Mouse (Mus musculus) heart, postnatal 14 days (tissue): ENCODE measurements at regions not wholly inside any gene's neighbourhood (a gene's known extent, or its start where the extent isn't known, plus 50 kb on each side); places are given as distances from the start of the nearest gene placed in this dataset.

ENCODE experiments used
- DNase-seq, 2 experiments: peaks; one replicate each; pipeline ENCODE4 v3.0.0; 2021 to 2022
- intact Hi-C: fragments of 180-260 bp; cut with DNase I; formaldehyde crosslinking; loops from one replicate; pipeline ENCODE4 v1.15.1; 2025

DNA sequence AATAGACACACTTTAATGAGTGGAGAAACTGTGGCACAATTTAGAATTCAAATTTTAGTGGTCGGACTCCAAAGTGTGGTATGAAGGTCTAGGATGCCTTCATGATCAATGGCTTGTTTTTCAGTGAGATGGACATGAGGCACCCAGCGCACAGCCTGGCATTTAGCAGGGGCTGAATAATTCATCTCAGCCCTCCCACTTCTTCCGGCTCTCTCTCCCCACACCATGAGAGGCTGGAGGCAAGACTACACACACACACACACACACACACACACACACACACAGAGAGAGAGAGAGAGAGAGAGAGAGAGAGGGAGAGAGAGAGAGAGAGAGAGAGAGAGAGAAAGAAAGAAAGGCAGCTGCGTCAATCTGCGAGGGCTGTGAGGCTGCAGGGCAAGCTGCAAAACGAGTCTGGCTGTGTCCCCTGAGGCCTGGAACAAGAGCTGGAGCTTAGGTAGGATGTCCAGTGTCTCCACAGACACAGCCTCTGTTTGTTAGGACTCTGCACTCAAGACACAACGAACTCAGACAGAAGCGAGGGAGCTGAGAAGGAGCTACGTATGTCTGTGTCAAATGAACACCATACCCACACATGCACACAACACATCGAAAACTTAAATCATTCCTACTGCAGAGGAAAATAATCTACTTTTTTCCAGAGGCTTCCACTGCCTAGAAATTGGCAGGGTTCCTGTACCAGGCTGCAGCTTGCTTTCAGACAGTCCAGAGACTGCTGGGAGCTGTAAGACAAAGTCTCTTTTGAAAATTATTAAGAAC lies 295.8 kb downstream of the Gm11361 start:
- DNase-seq = peak in 1 of 2 experiments; percentile 16
- intact Hi-C loops = no loop called here

DNA sequence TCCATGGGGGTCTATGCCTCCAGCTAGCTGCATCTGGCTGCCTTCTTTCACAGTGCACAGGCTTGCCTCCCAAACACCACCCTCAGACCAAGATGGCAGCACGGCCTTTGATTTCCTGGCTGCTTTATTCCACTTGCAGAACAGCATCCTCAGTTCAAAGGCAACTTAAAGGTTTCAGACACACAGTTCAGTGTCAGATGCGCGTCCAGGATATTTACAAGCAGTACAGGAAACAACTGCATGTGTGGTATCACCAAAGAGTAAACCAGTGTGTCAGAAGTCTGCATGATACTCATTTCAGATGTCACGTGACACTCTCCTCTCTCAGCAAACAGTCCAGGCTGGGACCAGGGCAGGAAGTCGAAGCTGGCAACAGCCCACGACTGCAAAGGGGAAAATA lies 294.2 kb downstream of the Gm11361 start:
- intact Hi-C loops = no loop called here
- DNase-seq = peak in 1 of 2 experiments; percentile 18

DNA sequence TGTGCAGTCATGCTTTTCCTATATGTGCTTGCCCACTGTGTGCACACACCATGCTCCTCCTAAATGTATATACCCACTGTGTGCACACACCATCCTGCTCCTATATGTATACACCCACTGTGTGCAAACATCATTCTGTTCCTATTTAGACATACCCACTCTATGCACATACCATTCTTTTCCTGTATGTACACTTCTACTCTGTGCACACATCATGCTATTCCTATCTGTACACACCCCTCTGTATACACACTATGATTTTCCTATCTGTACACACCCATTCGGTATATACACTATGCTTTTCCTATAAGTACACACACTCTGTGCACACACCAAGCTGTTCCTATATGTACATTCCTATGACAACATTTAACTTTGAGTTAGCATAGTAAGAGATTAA lies 288.5 kb downstream of the Gm11361 start:
- intact Hi-C loops = no loop called here
- DNase-seq = no peak

DNA sequence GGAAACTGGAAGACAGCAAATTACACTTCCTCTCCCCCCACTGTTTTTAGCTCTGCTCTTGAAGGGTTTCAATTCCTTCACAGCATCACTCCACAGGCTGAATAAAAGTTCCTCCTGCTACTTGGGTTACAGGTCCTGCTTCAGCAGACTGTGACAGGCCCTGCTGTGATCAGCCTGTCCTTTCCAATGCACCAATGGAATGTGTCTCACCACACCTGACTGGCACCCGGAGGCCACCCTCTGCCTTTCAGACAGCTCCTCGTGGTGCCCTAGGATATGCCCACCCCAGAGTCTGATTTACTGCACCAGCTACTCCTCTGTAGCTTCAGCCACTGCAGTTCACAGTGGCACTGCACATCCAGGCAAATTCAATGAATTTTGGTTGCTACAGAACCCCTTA lies 288.0 kb downstream of the Gm11361 start:
- no peak for DNase-seq
- intact Hi-C loops = no loop called here

DNA sequence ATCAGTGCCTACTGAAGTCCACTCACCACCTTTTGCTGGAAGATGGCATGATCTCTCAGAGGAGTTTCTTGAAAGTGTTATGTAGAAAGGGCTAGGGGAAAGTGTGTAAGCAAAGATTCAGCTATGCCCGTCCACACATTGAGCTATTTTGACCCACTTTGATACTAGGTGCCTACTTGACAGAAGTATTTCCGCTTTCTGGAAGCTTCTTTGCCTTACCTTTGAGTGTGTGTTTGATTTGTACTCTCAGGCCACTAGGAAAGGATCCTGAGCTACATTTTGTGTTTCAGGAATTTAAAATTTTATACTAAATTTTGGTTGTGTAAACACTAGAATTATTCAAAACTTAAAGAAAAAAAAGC lies 287.5 kb downstream of the Gm11361 start:
- no peak for DNase-seq
- intact Hi-C loops = no loop called here

DNA sequence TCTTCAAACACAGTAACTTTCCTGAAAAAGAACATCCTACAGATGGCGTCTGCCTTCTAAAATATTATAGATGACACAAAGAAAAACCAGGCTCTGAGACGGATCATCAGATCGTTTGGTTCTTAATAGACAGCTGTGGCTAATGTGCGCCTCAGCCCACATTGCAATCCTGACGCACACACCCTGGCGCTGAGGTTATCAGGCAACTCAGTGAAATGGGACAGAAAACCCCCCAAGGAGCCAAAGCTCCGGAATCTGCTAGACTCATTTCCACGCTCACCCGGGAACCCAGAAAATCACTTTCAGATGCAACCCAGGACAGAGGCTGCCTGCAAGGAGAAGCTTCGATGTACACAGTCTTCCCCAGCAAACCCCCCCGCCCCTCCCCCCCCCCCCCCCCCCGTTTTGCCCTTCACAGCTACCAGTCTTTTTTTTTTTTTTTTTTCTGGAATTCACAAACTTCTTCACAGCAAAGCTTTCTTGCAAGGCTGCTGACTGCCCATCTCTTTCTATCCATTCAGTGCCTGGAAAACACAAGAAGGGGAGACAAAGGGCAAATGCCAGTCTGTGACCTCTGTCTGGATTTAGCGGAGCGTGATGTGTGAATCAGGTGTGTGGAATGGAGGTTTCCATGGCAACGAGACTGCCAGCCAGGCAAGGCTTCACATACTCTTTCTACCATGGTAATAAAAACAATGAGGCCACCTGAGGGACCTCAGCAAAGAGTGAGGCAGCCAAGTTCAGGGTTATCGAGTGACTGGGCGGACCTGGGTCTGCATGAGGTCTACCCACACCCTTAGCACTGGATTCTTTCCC lies 286.9 kb downstream of the Gm11361 start:
- peak in 1 of 2 experiments; percentile 8 for DNase-seq
- intact Hi-C loops = no loop called here

DNA sequence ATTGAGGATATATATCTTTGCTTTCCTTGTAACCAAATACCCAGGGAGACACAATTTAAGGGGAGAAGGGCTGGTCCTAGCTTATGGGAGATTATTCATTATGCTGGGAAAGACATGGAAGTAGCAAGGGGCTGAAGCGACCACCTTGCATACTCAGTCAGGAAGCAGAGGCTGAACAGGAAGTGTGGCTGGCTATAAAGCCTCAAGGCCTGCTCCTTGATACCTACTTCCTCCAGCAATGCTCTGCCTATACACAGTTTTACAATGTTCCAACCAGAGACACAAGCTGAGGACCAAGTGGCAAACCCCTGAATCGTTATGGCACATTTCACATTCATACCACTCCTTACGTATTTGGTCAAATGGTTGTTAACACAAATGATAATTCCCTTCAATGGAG lies 284.3 kb downstream of the Gm11361 start:
- DNase-seq = no peak
- intact Hi-C loops = no loop called here

DNA sequence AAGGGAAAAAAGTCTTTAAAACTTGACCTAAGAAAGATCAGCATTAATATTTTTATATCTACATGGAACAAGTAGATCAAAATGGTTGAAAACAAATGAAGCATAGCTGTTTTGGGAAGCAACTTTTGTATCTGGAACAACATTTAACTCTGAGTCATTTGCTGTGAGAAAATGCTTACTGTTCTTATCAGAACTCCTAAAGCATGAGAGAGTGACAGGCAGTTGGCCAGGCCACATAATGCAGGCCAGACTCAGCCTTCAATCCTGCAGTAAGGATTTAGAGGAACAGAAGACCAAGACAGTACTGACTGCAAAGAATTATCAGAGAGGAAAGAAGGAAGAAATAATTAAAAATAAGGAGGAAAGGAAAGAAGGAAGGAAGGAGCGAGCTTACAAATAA lies 275.8 kb downstream of the Gm11361 start:
- DNase-seq = peak in 1 of 2 experiments; percentile 31
- intact Hi-C loops = no loop called here

DNA sequence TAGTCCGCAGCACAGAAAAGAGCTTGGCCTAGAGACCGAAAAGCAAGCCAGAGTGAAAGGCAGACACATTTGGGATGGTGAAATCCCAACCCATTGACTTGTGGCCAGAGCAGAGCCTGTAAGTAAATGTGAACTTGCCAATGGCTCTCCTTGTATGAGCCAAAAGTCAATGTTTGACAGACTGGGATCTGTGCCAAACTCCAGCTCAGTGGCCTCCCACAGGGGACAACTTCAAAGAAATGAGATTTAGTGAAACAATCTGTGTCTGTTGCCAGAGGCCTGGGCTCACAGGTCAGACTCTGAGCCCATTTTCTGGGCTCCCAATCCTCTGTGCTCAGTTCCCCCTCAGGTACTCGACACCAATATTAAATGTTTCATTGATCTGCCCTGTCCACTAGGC lies 274.9 kb downstream of the Gm11361 start:
- intact Hi-C loops = no loop called here
- DNase-seq = peak; percentile 63 to 76

DNA sequence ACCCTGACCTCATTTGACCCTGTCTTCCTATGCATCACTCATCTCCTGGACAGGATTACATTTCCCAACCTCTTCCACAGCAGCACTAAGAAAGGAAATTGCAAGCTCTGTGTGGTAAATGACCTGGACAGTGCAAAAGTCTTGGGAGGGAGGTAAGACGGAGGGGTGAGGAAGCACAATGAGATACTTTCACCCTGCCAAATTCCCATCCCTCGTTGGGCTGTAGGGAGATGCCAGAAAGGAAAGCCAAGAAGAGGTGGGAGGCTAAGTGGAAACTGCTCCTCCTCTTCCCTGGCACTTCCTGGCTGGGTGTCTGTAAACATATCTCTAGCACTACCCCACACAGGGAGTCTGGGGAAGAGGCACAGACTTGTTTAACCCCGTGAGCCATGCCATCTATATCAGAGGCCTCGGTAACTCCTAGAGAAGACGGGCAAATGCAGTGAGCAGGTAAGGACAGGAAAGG lies 274.2 kb downstream of the Gm11361 start:
- intact Hi-C loops = no loop called here
- peak in 1 of 2 experiments; percentile 17 for DNase-seq

DNA sequence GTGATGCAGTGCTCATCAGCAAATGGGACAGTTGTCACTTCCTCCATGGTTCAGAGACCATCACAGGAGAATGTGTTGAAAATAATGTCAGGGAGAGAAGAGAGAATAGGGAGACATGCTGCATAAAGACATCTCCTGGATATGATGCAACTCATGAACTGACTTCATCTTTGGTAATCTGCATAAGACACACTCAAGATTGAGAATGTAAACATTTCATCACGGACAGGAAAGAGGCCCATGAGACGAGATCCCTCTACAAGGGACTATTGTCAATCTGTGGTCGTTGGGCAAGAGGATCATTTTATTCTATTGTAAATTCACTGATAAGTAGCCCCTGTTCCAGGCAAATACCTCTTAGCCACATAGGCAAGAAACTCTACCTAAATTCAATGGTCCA lies 273.6 kb downstream of the Gm11361 start:
- intact Hi-C loops = no loop called here
- no peak for DNase-seq

DNA sequence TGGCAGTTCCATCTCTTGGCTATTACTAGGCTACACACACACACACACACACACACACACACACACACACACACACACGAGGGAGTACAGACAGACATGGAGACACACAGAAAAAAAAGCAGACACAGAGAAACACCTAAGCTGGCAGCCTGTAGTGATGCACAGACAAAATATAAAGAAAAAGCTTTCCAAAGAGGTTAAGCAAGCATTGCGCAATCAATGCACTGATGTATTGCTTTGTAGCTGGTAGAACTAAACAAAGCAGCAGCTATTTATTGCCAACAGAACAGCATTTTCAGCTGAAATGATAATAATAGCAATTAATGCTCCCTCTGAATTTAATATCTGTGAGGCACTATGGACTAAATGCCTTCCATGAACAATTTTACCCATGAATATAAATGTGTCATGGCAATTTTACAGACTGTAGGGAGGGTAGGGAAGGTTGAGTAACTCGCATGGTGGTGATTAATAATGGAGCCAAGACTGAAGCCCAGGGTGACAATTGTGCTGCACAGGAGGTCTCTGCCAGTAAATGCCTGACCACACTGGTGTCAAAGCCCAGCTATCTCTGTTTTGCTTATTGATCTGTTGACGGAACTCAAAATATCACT lies 271.7 kb downstream of the Gm11361 start:
- intact Hi-C loops = no loop called here
- DNase-seq = no peak

DNA sequence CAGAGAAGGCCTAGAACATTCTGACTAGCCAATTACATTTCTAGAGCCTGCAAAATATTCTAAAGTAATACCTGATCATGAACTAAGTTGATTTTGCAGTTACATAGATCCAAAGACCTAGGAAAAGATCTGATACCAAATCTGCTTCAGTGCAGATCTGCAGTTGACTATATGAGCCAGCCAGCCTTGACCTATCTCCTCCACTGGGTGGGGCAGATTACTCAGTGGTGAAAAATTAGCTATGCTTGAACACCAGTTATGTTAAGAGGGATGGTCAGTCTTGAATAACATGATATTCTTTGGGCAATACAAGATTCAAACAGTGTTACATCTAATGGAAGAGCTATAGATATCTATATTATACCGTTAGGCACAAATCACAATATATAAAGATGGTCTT lies 269.0 kb downstream of the Gm11361 start:
- no peak for DNase-seq
- intact Hi-C loops = no loop called here

DNA sequence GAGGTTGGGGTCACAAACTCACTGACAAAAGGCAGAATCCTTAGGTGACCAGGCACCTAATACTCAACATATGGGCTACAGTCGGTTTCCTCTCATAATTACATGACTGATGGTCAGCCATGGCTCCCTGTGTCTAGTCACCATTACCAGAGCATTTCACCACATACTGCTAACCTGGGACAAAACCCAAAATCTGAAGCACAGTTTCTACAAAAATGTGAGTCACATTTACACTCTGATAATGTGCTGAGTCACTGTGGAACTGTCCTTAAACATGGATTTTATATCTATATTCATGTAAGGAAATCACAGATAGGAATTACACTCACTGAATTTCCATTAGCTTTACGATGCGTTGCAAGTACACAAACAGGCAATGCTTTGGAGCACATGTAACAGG lies 267.1 kb downstream of the Gm11361 start:
- intact Hi-C loops = loop anchor here (5.0 kb wide), 1 partner anchor 68 kb away; no protein-coding TSS in a partner anchor
- DNase-seq = no peak

DNA sequence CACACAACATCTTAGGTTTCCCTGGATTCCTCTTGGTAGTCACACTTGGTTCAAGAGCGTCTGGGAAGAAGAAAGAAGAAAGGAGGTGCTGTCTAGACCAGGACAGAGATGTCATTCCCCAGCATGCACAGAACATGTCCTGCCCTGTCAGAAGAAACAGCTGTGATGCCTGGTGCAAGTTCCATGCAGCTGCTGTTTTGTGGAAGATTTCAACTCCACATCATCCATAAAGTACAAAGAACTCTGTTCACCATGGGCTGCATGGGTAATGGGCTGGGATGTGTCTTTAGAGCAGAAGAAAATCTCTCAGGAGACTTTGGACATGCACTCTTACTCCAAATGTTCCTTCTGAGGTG lies 262.8 kb downstream of the Gm11361 start:
- DNase-seq = no peak
- intact Hi-C loops = loop anchor here (5.0 kb wide), 1 partner anchor 72 kb away; no protein-coding TSS in a partner anchor

DNA sequence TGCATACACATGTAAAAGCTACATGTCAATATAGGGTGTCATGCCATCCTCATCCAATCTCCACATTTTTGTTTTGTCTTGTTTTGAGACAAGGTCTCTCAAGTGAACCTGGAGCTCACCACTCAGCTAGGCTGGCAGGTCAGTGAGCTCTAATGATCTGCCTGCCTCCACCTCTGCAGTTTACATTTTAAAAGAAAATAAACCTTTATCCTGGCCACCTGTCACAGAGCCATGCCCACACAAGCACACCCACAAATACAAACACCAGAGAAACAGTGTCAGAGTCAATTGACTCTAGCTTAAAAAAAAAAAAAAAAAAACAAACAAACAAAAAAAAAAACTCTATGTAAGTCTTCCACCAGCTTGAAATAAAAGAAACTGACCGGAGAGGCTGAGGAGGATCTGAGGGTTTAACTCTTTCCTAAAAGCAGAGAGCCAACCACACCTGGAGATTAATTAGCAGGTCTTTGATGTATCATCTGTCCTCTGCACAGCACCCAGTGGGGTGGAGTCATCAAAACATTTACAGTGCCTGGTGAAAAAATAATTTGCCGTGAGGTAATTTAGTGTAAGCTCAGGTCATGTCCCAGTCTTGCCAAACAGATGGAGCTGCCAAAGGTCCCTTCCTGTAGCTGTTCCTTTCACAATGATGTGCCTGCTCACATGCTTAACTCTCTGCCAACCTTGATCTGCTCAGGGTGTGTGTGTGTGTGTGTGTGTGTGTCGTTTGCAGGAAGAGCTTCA lies 262.2 kb downstream of the Gm11361 start:
- intact Hi-C loops = loop anchor here (5.0 kb wide), 1 partner anchor 73 kb away; no protein-coding TSS in a partner anchor
- peak; percentile 22 to 47 for DNase-seq

DNA sequence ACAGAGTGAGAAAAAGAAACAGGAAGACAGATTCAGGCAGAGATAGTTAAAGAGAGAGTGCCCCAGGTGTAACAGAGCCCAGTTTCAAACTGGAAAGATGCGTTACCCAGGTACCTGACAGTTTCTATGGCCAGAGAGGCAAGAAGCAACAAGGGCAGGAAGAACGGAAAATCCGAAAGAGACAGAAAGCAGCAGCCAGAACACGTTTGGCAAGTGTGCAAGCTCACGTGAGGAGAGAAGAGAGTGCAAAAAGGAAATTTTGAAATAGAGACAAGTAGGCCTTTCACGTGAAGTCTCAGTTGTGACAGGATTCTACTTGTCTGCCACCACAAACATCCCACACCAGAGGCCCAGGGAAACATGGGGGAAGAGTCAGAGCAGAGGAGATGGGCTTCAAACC lies 259.8 kb downstream of the Gm11361 start:
- DNase-seq = no peak
- intact Hi-C loops = no loop called here

DNA sequence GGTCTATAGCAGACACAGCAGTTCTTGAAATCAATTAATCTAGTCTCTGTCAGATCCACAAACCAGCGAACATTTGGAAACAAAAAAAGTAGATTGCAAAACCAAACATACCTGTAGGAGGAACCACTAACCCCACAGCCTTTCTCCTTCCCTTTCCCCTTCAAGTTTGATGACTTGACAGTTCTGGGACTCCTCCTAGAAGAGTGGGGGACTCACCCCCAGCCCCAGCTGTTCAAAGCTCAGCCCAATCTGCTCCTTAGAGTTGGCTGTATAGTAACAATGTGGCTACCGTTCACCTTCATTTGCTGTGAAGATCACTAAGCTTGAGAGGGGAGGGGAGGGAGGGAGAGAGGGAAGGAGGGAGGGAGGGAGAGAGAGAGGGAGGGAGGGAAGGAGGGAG lies 259.3 kb downstream of the Gm11361 start:
- no peak for DNase-seq
- intact Hi-C loops = no loop called here

DNA sequence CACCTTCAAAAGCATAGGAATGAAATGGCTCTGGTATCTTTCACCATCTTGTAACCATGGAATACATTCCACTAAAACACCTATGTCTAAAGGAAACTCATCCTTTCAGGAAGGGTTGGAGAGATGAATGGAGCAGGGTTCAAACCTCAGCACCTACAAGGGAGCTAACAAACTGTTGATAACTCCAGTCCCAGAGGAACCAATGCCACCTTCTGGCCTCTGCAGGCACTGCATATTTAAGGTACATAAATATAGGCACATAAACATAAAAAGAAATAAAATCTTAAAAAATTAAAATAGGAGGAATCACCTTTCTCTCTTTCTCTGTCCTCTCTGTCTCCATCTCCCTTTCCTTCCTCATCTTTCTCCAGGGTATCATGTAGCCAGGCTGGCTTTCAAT lies 256.9 kb downstream of the Gm11361 start:
- no peak for DNase-seq
- intact Hi-C loops = no loop called here

DNA sequence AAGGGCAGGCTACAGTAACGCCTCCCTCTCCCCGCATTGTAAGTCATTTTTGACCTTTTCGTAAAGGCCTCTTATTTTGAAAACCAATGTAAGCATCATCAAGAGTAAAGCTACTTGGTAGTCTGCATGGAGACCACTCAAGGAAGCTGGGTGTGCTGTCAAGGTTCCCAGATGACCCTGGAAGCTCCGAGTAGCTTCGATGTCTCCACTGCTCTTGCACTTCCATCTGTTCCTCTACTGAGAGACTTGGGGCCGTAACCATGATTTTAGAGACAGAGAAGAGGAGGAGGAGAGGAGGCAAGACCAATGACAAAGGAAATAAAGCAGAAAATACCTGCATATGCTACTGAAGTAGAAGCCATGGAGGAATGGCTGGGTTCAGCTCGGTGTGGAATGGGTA lies 256.0 kb downstream of the Gm11361 start:
- no peak for DNase-seq
- intact Hi-C loops = no loop called here
